ENCODE assay signal across 20 mouse cellular contexts in the genomic region with DNA sequence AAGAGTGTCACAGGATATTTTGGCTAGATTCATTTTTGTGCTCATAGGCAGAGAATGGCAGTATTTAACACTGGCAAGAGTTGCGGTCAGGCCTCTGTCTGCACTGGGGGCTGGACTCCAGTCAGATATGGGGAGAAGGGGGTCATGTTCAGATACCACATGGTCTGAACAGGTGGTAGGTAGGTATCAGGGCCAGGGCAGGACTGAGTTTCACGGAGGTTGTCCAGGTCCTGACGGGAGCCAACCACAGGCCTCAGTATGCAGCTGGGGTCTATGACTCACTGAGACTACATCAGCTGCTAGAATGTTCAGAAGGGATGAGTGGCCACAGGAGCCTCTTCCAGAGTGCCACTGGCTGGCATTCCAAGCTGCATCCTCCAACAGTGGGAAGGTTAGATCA. TPM values are rescaled to one million over a fixed set of nuclear protein-coding genes. Genes with fewer than 3 reads are reported as not detected.
"Had no signal": no experiment of that assay in that cellular context is flagged by ENCODE, and none has a peak within 500 bp of the region (broad histone marks: within the 10 kb centered on the region; RNA-seq: fewer than 3 reads in every experiment).

No protein-coding gene starts in this region.

- DNase-seq: kidney, adult 8-10 months; kidney, postnatal 14 days; kidney, postnatal 4 days; left cerebral cortex, postnatal 4 days; liver, postnatal 0 days; lung, embryonic 14.5 days; thymus, postnatal 25 days had no signal

- H3K9ac ChIP-seq: kidney, embryonic 15.5 days; limb, embryonic 12.5 days; limb, embryonic 15.5 days; liver, embryonic 14.5 days; liver, postnatal 0 days; lung, embryonic 14.5 days; midbrain, embryonic 12.5 days; midbrain, embryonic 15.5 days; neural tube, embryonic 13.5 days had no signal

- H3K27me3 ChIP-seq: midbrain, embryonic 15.5 days had no signal

- H3K4me2 ChIP-seq: kidney, embryonic 15.5 days; limb, embryonic 12.5 days; limb, embryonic 15.5 days; liver, embryonic 11.5 days; lung, embryonic 14.5 days; midbrain, embryonic 12.5 days; midbrain, embryonic 15.5 days; neural tube, embryonic 13.5 days had no signal

- H3K4me3 ChIP-seq: kidney, embryonic 15.5 days; limb, embryonic 12.5 days; limb, embryonic 15.5 days; midbrain, embryonic 12.5 days; midbrain, embryonic 15.5 days; neural tube, embryonic 13.5 days had no signal

- ATAC-seq: liver, postnatal 0 days; lung, postnatal 0 days; midbrain, embryonic 15.5 days had no signal

- H3K9me3 ChIP-seq: kidney, embryonic 15.5 days; limb, embryonic 12.5 days; limb, embryonic 15.5 days; midbrain, embryonic 12.5 days; midbrain, embryonic 15.5 days; neural tube, embryonic 13.5 days had no signal

- H3K27ac ChIP-seq: kidney, embryonic 15.5 days; limb, embryonic 12.5 days; limb, embryonic 15.5 days; liver, embryonic 14.5 days; macrophage; midbrain, embryonic 12.5 days; midbrain, embryonic 15.5 days; neural tube, embryonic 13.5 days; stomach, postnatal 0 days had no signal

- H3K36me3 ChIP-seq: kidney, embryonic 15.5 days; limb, embryonic 12.5 days; limb, embryonic 15.5 days had no signal

- H3K4me1 ChIP-seq: kidney, embryonic 15.5 days; limb, embryonic 12.5 days; limb, embryonic 15.5 days; midbrain, embryonic 12.5 days; midbrain, embryonic 15.5 days; neural tube, embryonic 13.5 days had no signal

RNA-seq across cellular contexts. Expression of gene Lpo, which starts 55.7 kb away (rescaled TPM):
- polyA plus RNA-seq: liver, embryonic 11.5 days; liver, postnatal 0 days; lung, embryonic 14.5 days; lung, postnatal 0 days; macrophage; small intestine, adult 2 months; urinary bladder, adult 2 months had no signal
